Mouse (Mus musculus) neural tube, embryonic 13.5 days (tissue): ENCODE results near the gene Crb2. TPM values are rescaled to one million over a fixed set of nuclear protein-coding genes. Genes with fewer than 3 reads are reported as not detected.

Experiments used
- ATAC-seq: fragments of 200-750 bp; cut with Nextera tagmentation; 2 replicates; pipeline ENCODE4 v1.8.0; 2017; ENCODE audit warnings: low read depth, mild to moderate bottlenecking, moderate TSS enrichment, moderate library complexity
- H3K27ac ChIP-seq: fragments of 300-500 bp; sonication (generic); replicated peaks from 2 replicates; pipeline ENCODE4 v1.5.1; 2015; ENCODE audit warnings: moderate library complexity, mild to moderate bottlenecking, inconsistent platforms
- H3K27me3 ChIP-seq: fragments of 300-500 bp; sonication (generic); 2 replicates; pipeline ENCODE4 v1.6.1; 2015; ENCODE audit warnings: mild to moderate bottlenecking, inconsistent platforms
- H3K36me3 ChIP-seq: fragments of 300-500 bp; sonication (generic); 2 replicates; pipeline ENCODE4 v1.6.1; 2015; ENCODE audit warnings: mild to moderate bottlenecking, inconsistent platforms
- H3K4me1 ChIP-seq: fragments of 300-500 bp; sonication (generic); replicated peaks from 2 replicates; pipeline ENCODE4 v1.6.1; 2015; ENCODE audit warnings: inconsistent platforms
- H3K4me2 ChIP-seq: fragments of 300-500 bp; sonication (generic); 2 replicates; pipeline ENCODE4 v1.6.1; 2015; ENCODE audit warnings: inconsistent platforms, mild to moderate bottlenecking, moderate library complexity
- H3K4me3 ChIP-seq: fragments of 300-500 bp; sonication (generic); 2 replicates; pipeline ENCODE4 v1.5.1; 2015; ENCODE audit warnings: mild to moderate bottlenecking, inconsistent platforms
- H3K9ac ChIP-seq: fragments of 300-500 bp; sonication (generic); 2 replicates; pipeline ENCODE4 v1.6.1; 2015; ENCODE audit warnings: moderate library complexity, mild to moderate bottlenecking, inconsistent platforms
- H3K9me3 ChIP-seq: fragments of 300-500 bp; sonication (generic); 2 replicates; pipeline ENCODE4 v1.6.1; 2016; ENCODE audit warnings: inconsistent platforms
- WGBS: fragments of 180-500 bp; shearing (Covaris S2); methylation state at CpG from one replicate; pipeline ENCODE4 v1.1.7; 2015; 5-methylcytosine and 5-hydroxymethylcytosine counted together
- polyA plus RNA-seq: library from polyadenylated mRNA; unstranded; fragments of >200 nt; fragmentation: Nextera tagmentation; extraction: Ambion mirVana; gene quantifications from 2 replicates; pipeline ENCODE4 v1.2.1, GENCODE M21; 2015

The Crb2 gene
- polyA plus RNA-seq, 1 experiment from 2014 or later, result 4.8 TPM

DNA sequence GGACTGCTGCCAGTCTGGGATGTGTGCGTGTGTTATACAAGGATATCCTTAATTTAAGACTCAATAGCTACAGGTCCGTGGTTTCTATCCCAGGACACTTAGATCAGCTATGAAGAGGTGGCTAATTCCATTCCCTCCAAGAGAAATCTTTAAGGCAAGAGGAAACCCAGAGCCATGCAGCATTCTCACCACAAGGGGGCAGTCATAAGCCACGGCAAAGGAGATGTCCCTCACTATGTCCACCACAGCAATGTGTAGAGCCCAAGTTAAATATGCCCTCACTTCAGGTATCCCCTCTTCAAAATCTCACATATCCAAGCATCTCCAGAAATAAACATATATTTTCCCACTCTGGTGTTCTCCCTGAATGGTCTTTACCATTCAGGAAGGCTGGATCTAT lies 39.6 kb downstream of the Crb2 start:
- Histone ChIP-seq H3K4me1 (peaks cover 46% of the 10 kb centered on the region), H3K4me2 (no peak overlapping the region), H3K9me3 (no peaks in the 10 kb centered on the region), H3K9ac (no peak overlapping the region), H3K27ac (no peak overlapping the region), H3K4me3 (no peak overlapping the region), H3K27me3 (no peaks in the 10 kb centered on the region), H3K36me3 (0 out of 2 replicates have a peak, but pooled peaks cover 7% of the 10 kb centered on the region)
- ATAC-seq, result no peak
- 12% methylated on average over 3 of the region's 3 CpGs for WGBS

- peak; percentile 49 for ATAC-seq
- no peaks in the 10 kb centered on the region for H3K27me3 ChIP-seq
- H3K36me3 ChIP-seq, result no peaks in the 10 kb centered on the region
- H3K9me3 ChIP-seq, result no peaks in the 10 kb centered on the region
- H3K4me1 ChIP-seq, result peaks cover 56% of the 10 kb centered on the region
- WGBS, result 6% methylated on average over 5 of the region's 5 CpGs
- H3K9ac ChIP-seq, result 0 out of 2 replicates have a peak overlapping the region, but pooled peaks have one; percentile 19
- H3K27ac ChIP-seq, result peak overlapping the region; percentile 78
- H3K4me3 ChIP-seq, result no peak overlapping the region
- H3K4me2 ChIP-seq, result no peak overlapping the region
Observed at GRCm38 (mm10) chr2:37818761-37819525, 42.9 kb downstream of the Crb2 start.

DNA sequence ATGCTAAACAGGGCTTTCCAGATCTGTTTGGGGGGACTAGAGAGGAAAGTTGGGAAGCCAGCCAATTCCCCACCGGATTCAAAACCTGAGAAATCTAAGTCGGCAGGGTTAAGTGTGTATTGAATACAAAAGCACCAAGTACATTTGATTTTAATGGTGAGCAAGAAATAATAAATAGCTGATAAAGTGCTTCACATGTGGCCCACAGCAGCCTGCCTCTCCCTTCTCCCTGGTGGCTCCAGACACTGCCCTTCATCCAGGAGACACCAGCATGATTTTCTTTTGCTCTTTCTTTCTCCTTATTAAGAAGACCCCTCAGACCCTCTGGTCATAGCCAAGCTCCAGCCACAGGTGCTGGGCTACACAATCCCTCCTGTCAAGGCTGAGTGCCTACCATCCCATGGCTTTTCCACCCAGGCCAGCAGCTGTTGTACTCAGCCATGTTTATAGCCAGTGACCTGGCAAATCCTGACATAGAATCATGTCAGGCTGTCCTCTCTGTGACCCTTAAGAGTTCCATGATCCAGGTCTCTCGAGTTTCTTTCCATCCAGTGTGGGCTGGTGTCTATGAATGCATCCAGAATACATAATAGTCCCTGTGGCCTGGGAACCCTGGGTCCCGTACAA lies 43.6 kb downstream of the Crb2 start:
- H3K4me2 ChIP-seq, result no peak overlapping the region
- H3K27ac ChIP-seq, result peak overlapping the region; percentile 78
- no peaks in the 10 kb centered on the region for H3K9me3 ChIP-seq
- ATAC-seq, result no peak
- peaks cover 56% of the 10 kb centered on the region for H3K4me1 ChIP-seq
- no peak overlapping the region for H3K9ac ChIP-seq
- 29% methylated on average over 4 of the region's 4 CpGs for WGBS
- no peaks in the 10 kb centered on the region for H3K36me3 ChIP-seq
- no peaks in the 10 kb centered on the region for H3K27me3 ChIP-seq
- H3K4me3 ChIP-seq, result no peak overlapping the region

DNA sequence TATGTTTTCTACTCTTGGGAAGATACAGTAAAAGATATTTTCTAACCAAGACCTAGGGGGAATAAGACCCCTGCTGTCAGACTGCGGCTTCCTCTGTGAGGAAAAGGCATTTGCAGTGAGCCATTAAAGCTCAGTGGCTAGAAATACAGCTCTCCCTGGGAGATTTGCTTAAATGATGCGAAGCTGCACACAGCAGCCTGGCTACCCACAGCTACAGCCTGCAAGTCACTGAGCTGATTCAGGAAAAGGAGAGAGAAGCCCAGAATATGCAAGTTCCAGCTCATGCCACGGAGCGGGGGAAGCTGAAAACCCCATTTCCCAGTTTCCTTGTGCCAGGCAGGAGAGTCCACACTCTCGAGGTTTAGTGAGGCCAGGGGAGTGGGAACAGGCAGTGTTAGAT lies 46.1 kb downstream of the Crb2 start:
- Histone ChIP-seq H3K9ac (peak overlapping the region; percentile 32; the same call in 1 of the 2 replicates), H3K36me3 (no peaks in the 10 kb centered on the region), H3K4me3 (no peak overlapping the region), H3K4me1 (peaks cover 56% of the 10 kb centered on the region), H3K27me3 (no peaks in the 10 kb centered on the region), H3K4me2 (no peak overlapping the region), H3K9me3 (no peaks in the 10 kb centered on the region), H3K27ac (peak overlapping the region; percentile 79)
- WGBS, result 44% methylated on average over 5 of the region's 5 CpGs
- ATAC-seq, result no peak

- H3K27me3 ChIP-seq, result no peaks in the 10 kb centered on the region
- no peak for ATAC-seq
- WGBS, result 96% methylated on average over 2 of the region's 2 CpGs
- no peak overlapping the region for H3K4me2 ChIP-seq
- H3K9ac ChIP-seq, result no peak overlapping the region
- H3K4me1 ChIP-seq, result peaks cover 43% of the 10 kb centered on the region
- H3K9me3 ChIP-seq, result no peaks in the 10 kb centered on the region
- H3K36me3 ChIP-seq, result no peaks in the 10 kb centered on the region
- no peak overlapping the region for H3K27ac ChIP-seq
- H3K4me3 ChIP-seq, result no peak overlapping the region
Observed at GRCm38 (mm10) chr2:37823826-37824225, 47.8 kb downstream of the Crb2 start.

- Histone ChIP-seq H3K36me3 (no peaks in the 10 kb centered on the region), H3K27ac (peak overlapping the region; percentile 38; the same call in 1 of the 2 replicates), H3K27me3 (no peaks in the 10 kb centered on the region), H3K9ac (no peak overlapping the region), H3K9me3 (no peaks in the 10 kb centered on the region), H3K4me3 (no peak overlapping the region), H3K4me2 (no peak overlapping the region), H3K4me1 (peaks cover 20% of the 10 kb centered on the region)
- ATAC-seq, result peak; percentile 60
- WGBS, result 24% methylated on average over 9 of the region's 9 CpGs
Observed at GRCm38 (mm10) chr2:37829758-37830275, 53.8 kb downstream of the Crb2 start.

GRCm38 (mm10) chr2:37832253-37832652 lies 56.2 kb downstream of the Crb2 start:
- H3K9ac ChIP-seq, result no peak overlapping the region
- H3K4me3 ChIP-seq, result no peak overlapping the region
- no peaks in the 10 kb centered on the region for H3K9me3 ChIP-seq
- H3K27ac ChIP-seq, result no peak overlapping the region
- H3K36me3 ChIP-seq, result no peaks in the 10 kb centered on the region; the same call in 1 of the 2 replicates
- no peaks in the 10 kb centered on the region for H3K27me3 ChIP-seq
- H3K4me2 ChIP-seq, result no peak overlapping the region
- H3K4me1 ChIP-seq, result peaks cover 20% of the 10 kb centered on the region
- WGBS, result 86% methylated on average over 10 of the region's 10 CpGs
- ATAC-seq, result no peak

- Histone ChIP-seq H3K4me3 (no peak overlapping the region), H3K4me2 (no peak overlapping the region), H3K27me3 (no peaks in the 10 kb centered on the region), H3K27ac (no peak overlapping the region), H3K9ac (no peak overlapping the region), H3K9me3 (no peaks in the 10 kb centered on the region), H3K36me3 (peaks cover 3% of the 10 kb centered on the region; the same call in 1 of the 2 replicates), H3K4me1 (peaks cover 1% of the 10 kb centered on the region)
- WGBS, result 98% methylated on average over 3 of the region's 3 CpGs
- no peak for ATAC-seq
Observed at GRCm38 (mm10) chr2:37836926-37837325, 60.9 kb downstream of the Crb2 start.

DNA sequence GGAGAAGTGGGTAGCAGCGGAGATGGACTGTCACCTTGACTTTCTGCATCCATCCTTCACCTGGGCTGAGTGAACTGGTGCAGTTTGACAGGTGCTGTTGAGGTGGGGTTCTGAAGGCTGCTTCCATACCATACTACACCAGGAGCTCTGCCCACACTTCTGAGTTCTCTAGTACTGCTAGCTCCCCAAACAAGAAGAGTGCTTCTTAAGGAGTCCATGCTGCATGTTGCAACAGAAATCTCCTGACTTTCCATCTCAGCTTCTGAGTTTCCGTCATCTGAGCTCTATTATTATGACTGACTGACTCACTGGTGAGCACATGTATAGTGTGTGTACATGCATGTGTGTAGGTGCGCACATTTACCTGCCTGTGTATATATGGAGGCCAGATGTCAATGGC lies 61.5 kb downstream of the Crb2 start:
- no peak for ATAC-seq
- no peak overlapping the region for H3K4me3 ChIP-seq
- WGBS, result 98% methylated on average over 3 of the region's 3 CpGs
- no peaks in the 10 kb centered on the region for H3K27me3 ChIP-seq
- no peak overlapping the region for H3K4me2 ChIP-seq
- H3K4me1 ChIP-seq, result peaks cover 7% of the 10 kb centered on the region
- H3K9me3 ChIP-seq, result no peaks in the 10 kb centered on the region
- no peak overlapping the region for H3K9ac ChIP-seq
- H3K27ac ChIP-seq, result no peak overlapping the region
- H3K36me3 ChIP-seq, result peaks cover 3% of the 10 kb centered on the region; the same call in 1 of the 2 replicates

DNA sequence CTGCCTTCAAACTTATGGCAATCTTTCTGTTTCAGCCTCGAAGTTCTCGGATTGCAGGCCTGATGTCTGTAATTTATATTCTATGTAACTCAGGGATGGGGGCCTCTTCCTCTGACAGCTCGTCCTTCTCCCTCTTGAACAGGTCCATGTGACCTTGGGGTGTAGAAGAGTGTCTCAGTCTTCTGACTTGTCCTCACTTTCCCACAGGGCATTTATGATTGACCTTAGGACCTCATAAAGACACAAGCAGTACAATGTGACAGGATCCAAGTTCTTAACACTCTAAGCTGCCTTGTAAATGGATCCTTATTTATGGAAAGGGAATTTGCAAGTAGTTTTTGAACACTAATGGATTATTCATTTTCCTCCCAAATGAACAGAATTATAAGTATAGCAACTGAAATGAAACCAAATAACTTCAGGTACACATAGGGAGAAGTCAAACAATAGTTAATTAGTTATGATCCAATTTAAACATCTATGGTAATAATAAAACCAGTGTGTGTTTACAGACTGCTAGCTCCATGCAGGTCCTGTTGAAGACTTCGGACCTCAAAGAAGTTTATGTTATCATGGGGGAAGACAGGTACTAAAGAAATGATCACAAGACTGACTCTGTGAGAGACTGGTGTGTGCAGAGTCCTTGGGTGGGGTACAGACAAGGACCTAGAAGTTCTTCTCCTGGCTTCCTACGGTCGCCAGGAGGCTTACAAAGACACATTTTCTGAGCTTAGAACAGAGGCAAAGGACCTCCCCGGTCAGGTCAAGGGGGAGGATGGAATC lies 62.3 kb downstream of the Crb2 start:
- no peak overlapping the region for H3K9ac ChIP-seq
- H3K4me2 ChIP-seq, result no peak overlapping the region
- no peak overlapping the region for H3K4me3 ChIP-seq
- peaks cover 16% of the 10 kb centered on the region for H3K4me1 ChIP-seq
- H3K9me3 ChIP-seq, result no peaks in the 10 kb centered on the region
- no peak for ATAC-seq
- H3K27ac ChIP-seq, result no peak overlapping the region
- 84% methylated on average over 7 of the region's 7 CpGs for WGBS
- H3K27me3 ChIP-seq, result no peaks in the 10 kb centered on the region
- H3K36me3 ChIP-seq, result peaks cover 3% of the 10 kb centered on the region; the same call in 1 of the 2 replicates

GRCm38 (mm10) chr2:37839922-37840321 lies 63.9 kb downstream of the Crb2 start:
- H3K4me1 ChIP-seq, result peaks cover 17% of the 10 kb centered on the region
- H3K4me3 ChIP-seq, result no peak overlapping the region
- H3K36me3 ChIP-seq, result peaks cover 3% of the 10 kb centered on the region; the same call in 1 of the 2 replicates
- H3K27me3 ChIP-seq, result no peaks in the 10 kb centered on the region
- no peak for ATAC-seq
- H3K9ac ChIP-seq, result no peak overlapping the region
- no peaks in the 10 kb centered on the region for H3K9me3 ChIP-seq
- no peak overlapping the region for H3K27ac ChIP-seq
- H3K4me2 ChIP-seq, result no peak overlapping the region

DNA sequence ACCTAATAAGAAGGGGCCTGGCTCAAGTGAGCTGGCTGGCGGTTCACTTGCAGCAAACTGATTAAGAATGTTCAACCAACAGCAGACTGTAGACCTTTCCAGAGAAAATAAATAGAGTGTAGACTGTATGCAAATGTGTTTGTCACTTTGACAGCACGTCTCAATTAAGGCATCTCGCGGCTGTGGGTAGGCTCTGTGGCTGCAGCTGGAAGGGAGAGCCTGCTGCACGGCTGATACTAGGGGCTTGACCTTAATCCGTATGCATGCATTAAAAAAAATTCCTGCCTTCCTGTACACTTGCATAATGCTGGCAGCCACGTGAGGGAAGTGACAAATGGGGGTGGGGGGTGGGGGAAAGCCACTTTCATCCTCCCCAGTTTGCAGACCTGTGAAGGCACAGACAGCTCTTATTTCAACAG lies 66.1 kb downstream of the Crb2 start:
- peak overlapping the region; percentile 66 for H3K27ac ChIP-seq
- no peak overlapping the region for H3K9ac ChIP-seq
- 0 out of 2 replicates have a peak, but pooled peaks cover 3% of the 10 kb centered on the region for H3K36me3 ChIP-seq
- H3K4me2 ChIP-seq, result no peak overlapping the region
- no peaks in the 10 kb centered on the region for H3K9me3 ChIP-seq
- WGBS, result 8% methylated on average over 7 of the region's 7 CpGs
- peaks cover 17% of the 10 kb centered on the region for H3K4me1 ChIP-seq
- no peaks in the 10 kb centered on the region for H3K27me3 ChIP-seq
- peak; percentile 60 for ATAC-seq
- no peak overlapping the region for H3K4me3 ChIP-seq
